Mouse (Mus musculus) C2C12 (cell line): ENCODE measurements around the gene Olfr1410. TPM values are rescaled to one million over a fixed set of nuclear protein-coding genes. Genes with fewer than 3 reads are reported as not detected.

Experiments
- H3K27me3 ChIP-seq: one replicate; pipeline ENCODE4 v1.6.1; 2011; ENCODE audit not compliant: control insufficient read depth, insufficient read depth, insufficient read length
- H3K36me3 ChIP-seq: one replicate; pipeline ENCODE4 v1.6.1; 2011; ENCODE audit not compliant: control insufficient read depth, insufficient read depth
- H3K4me3 ChIP-seq: one replicate; pipeline ENCODE4 v1.5.1; 2011; ENCODE audit warnings: mild to moderate bottlenecking, control low read depth; ENCODE audit not compliant: poor library complexity, insufficient read depth, severe bottlenecking
- H3K79me2 ChIP-seq: one replicate; pipeline ENCODE4 v1.6.1; 2011; ENCODE audit not compliant: control insufficient read depth, insufficient read depth
- H3K79me3 ChIP-seq: one replicate; pipeline ENCODE4 v1.6.1; 2011; ENCODE audit warnings: low read depth, control low read depth
- H3ac ChIP-seq: one replicate; pipeline ENCODE3; 2011; ENCODE audit warnings: low read depth; ENCODE audit not compliant: control insufficient read depth, insufficient read length
- CEBPB ChIP-seq: IDR thresholded peaks from one replicate; pipeline ENCODE4 v1.6.1; 2011; ENCODE audit warnings: low read depth, mild to moderate bottlenecking, control low read depth, moderate library complexity
- CTCF ChIP-seq: IDR thresholded peaks from one replicate; pipeline ENCODE4 v1.5.1; 2011; ENCODE audit not compliant: control insufficient read depth, insufficient read depth, insufficient read length
- FOSL1 ChIP-seq: IDR thresholded peaks from one replicate; pipeline ENCODE4 v1.8.0; 2011; ENCODE audit warnings: mild to moderate bottlenecking, low read length; ENCODE audit not compliant: poor library complexity, insufficient read depth, severe bottlenecking
- MAX ChIP-seq: IDR thresholded peaks from one replicate; pipeline ENCODE4 v1.6.1; 2011; ENCODE audit warnings: mild to moderate bottlenecking, control low read depth
- MYOD1 ChIP-seq: IDR thresholded peaks from one replicate; pipeline ENCODE4 v1.6.1; 2011; ENCODE audit warnings: low read depth; ENCODE audit not compliant: control insufficient read depth, insufficient read length
- MYOG ChIP-seq: IDR thresholded peaks from one replicate; pipeline ENCODE4 v1.6.1; 2011; ENCODE audit not compliant: control insufficient read depth, insufficient read length; ENCODE audit errors: extremely low read depth
- USF1 ChIP-seq: IDR thresholded peaks from one replicate; pipeline ENCODE4 v1.6.1; 2011; ENCODE audit warnings: low read depth, mild to moderate bottlenecking, control low read depth, moderate library complexity
- long read RNA-seq, 2 experiments: library from polyadenylated mRNA; unstranded; transcript quantifications; one replicate each; pipeline ENCODE4 v2.0.0; 2019 to 2020
- polyA plus RNA-seq: library from polyadenylated mRNA; unstranded; fragments of >200 nt; fragmentation: generic; extraction: Trizol; gene quantifications from one replicate; pipeline ENCODE4 v1.2.1, GENCODE M21; 2012; ENCODE audit warnings: missing spikeins

Gene Olfr1410
- polyA plus RNA-seq, result not detected
- long read RNA-seq, experiment 1, result 0 reads
- long read RNA-seq, experiment 2, result 0 reads

DNA sequence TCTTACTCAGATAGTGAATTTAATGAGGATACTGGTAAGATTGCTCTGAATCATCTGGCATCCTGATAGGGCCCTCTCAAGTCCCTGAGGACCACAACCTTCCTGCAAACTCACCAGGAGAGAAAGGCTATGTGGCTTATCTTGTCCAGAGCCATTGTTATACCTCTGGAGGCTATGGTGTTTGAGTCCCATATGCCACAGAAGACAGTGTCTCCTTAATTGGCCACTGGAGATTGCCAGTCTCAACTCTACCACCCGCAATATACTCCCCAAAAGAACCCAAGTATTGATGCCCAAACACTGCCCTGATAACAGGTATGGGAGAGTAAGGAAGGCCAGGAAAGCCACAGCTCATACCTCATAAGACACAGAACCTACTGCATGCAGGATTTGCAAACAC lies at the start of gene Olfr1410:
TSS of gene Olfr1410 (plus strand) at position 301 of the 400 bp plus-strand sequence.
- Histone ChIP-seq H3K79me3 (no peaks in the 10 kb centered on the region), H3K36me3 (no peaks in the 10 kb centered on the region), H3K79me2 (no peaks in the 10 kb centered on the region), H3K27me3 (peaks cover 36% of the 10 kb centered on the region), H3K4me3 (no peak within 1 kb of the TSS), H3ac (no peak within 1 kb of the TSS)
- TF ChIP-seq MYOG (no peak), MYOD1 (no peak), CEBPB (no peak), MAX (no peak), CTCF (no peak), USF1 (no peak), FOSL1 (no peak)

DNA sequence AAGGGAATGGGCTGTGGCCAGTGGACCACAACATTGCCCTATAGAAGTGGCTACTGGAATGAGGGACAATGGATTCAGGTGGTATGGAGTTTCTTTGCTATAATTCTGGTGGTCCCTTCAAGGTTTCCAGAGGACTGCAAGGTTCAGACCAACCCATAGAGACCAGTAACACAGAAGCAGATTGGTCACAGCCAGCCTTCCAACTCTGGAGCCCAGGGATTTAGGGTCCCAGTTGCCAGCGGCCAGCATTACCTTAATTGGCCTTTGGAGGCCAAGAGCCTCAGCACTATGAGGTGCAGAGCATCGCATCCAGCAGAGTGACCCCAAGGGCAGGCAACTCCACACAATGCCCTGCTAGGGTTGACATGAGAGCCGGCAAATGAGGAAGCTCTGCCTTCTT lies 34.6 kb upstream of the Olfr1410 start, which contains the start of gene Olfr1413:
TSS of gene Olfr1413 (plus strand) at position 301 of the 400 bp plus-strand sequence.
- no peak within 1 kb of the TSS for H3K4me3 ChIP-seq
- TF ChIP-seq CTCF (no peak), CEBPB (no peak), FOSL1 (no peak), USF1 (no peak), MYOD1 (no peak), MYOG (no peak), MAX (no peak)
- H3ac ChIP-seq, result no peak within 1 kb of the TSS
- no peaks in the 10 kb centered on the region for H3K36me3 ChIP-seq
- no peaks in the 10 kb centered on the region for H3K79me3 ChIP-seq
- H3K79me2 ChIP-seq, result no peaks in the 10 kb centered on the region
- peaks cover 39% of the 10 kb centered on the region for H3K27me3 ChIP-seq

DNA sequence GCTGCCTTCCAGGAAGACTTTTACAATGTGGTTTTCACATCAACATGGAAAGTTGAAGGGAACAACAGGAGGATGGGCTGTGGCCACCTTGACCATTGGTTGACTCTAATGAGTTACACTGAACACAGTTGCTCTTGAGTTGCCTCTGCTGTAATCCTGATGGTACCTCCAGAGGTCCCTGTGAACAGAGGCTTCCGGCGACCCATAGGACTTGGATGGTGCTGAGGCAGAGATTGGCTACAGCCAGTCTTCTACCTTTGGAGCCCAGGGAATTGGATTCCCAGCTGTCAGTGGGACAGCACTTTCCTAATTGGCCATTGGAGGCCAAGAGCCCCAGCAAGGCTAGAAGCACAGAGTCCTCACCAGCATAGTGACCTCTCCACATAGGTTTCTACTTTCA lies 20.1 kb upstream of the Olfr1410 start, which contains the start of gene Olfr1412:
TSS of gene Olfr1412 (plus strand) at position 301 of the 400 bp plus-strand sequence.
- H3K79me3 ChIP-seq, result no peaks in the 10 kb centered on the region
- H3ac ChIP-seq, result no peak within 1 kb of the TSS
- no peak for TF ChIP-seq USF1
- no peaks in the 10 kb centered on the region for H3K36me3 ChIP-seq
- H3K27me3 ChIP-seq, result peaks cover 21% of the 10 kb centered on the region
- no peak within 1 kb of the TSS for H3K4me3 ChIP-seq
- H3K79me2 ChIP-seq, result no peaks in the 10 kb centered on the region

DNA sequence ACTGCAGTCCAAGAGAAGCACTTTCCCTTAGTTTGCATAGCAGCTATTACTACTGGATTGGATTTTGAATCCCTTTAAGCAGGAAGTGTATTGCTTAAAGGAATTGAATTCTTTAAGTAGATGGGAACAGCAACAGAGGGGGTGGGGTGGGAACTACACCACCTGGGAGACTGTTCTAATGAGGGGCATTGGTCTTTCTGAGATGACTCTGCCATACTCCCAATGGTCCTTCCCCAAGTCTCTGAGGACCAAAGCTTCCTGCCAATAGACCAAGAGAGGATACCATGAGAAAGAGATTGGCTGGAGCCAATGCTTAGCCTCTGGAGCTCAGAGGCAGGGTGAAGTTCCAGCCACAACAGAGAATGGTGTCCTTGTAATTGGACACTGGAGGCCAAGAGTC lies 11.5 kb upstream of the Olfr1410 start, which contains the start of gene Olfr1411:
TSS of gene Olfr1411 (plus strand) at position 301 of the 400 bp plus-strand sequence.
- Histone ChIP-seq H3ac (no peak within 1 kb of the TSS), H3K36me3 (no peaks in the 10 kb centered on the region), H3K4me3 (no peak within 1 kb of the TSS), H3K79me2 (no peaks in the 10 kb centered on the region), H3K27me3 (peaks cover 25% of the 10 kb centered on the region), H3K79me3 (no peaks in the 10 kb centered on the region)
- no peak for TF ChIP-seq MYOG
- TF ChIP-seq CTCF, result no peak
- no peak for TF ChIP-seq FOSL1
- TF ChIP-seq MYOD1, result no peak

DNA sequence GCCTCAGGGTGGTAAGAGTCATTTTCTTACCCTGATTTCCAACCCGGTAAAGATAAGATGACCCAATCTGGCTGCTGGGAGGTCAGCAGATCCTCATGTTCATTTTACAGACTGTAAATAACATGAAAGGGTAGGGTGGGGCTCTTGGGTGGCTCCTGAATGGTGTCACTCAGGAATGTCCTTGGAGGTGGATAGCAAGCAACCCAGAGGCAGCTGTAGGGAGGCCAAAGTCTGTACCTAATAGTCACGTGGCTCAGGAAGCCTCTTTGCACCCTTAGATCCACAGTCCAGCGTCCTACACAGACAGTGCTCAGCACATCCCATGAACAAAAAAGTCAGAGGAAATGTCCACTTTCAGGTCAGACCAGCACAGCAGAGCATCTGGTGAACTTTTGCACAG lies 9.6 kb upstream of the Olfr1410 start:
- Histone ChIP-seq H3K79me3 (no peaks in the 10 kb centered on the region), H3ac (no peak overlapping the region), H3K4me3 (no peak overlapping the region), H3K79me2 (no peaks in the 10 kb centered on the region), H3K36me3 (no peaks in the 10 kb centered on the region), H3K27me3 (peaks cover 22% of the 10 kb centered on the region)
- no peak for TF ChIP-seq CEBPB
- no peak for TF ChIP-seq MYOD1
- no peak for TF ChIP-seq USF1
- TF ChIP-seq FOSL1, result no peak
- TF ChIP-seq CTCF, result no peak
- no peak for TF ChIP-seq MYOG
- TF ChIP-seq MAX, result no peak

DNA sequence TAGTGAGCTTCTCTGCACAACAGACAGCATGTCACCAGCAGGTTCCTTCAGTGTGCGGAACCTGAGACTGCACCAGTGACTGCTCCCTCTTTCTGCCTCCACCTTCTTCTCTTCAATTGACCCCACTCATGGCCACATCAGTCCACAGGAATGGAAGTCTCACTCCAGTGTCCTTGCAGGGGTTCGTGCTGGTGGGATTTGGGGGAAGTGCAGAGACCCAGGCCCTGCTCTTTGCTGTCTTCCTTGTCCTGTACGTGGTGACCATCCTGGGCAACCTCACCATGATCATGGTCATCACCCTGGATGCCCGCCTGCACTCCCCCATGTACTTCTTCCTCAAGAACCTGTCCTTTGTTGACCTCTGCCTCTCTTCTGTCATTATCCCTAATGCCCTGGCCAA lies 2.1 kb downstream of the Olfr1410 start:
- Histone ChIP-seq H3K4me3 (no peak overlapping the region), H3K79me3 (no peaks in the 10 kb centered on the region), H3K79me2 (no peaks in the 10 kb centered on the region), H3K27me3 (peaks cover 37% of the 10 kb centered on the region), H3K36me3 (no peaks in the 10 kb centered on the region), H3ac (no peak overlapping the region)
- TF ChIP-seq FOSL1, result no peak
- TF ChIP-seq CEBPB, result no peak
- no peak for TF ChIP-seq CTCF
- no peak for TF ChIP-seq USF1
- no peak for TF ChIP-seq MAX
- no peak for TF ChIP-seq MYOG
- TF ChIP-seq MYOD1, result no peak
